Mouse (Mus musculus): ENCODE data around the gene Krt19.

Krt19 gene

DNA sequence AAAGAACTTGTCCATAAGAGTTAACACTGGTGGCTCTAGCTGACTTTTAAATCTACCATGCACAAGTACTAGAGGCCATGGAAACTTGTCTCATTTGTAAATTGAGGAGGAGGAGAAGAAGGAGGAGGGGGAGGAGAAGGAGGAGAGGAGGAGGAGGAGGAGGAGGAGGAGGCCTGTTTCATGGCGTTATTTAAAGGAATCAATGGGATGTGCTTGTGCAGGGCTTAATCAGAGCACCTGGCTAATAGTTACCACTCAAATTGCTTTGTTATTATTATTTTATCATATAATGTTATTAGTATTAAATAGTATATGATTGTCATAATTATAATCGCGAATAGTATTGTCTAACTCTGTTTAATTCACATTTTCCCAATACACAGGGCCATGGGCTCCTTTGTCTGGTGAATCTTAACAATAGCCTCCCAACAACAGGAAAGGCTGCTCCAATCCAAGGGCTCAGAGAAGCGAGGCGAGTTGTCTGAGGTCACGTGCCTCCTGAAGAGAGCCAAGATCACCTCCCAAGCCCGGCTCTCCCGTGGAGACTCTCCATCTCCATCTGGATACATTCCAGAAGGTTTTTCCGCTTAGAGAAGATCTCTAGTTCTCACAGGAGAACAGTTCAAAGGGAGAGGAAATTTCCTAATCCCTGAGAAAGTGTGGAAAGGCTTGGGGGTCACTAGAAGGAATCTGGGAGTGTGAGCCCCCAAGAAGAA is at the start of gene Krt19:
TSS of gene Krt19 (minus strand) at position 51 of the 716 bp plus-strand sequence.
- no peak for DNase-seq (ENCODE audit: low read depth, low spot score)

DNA sequence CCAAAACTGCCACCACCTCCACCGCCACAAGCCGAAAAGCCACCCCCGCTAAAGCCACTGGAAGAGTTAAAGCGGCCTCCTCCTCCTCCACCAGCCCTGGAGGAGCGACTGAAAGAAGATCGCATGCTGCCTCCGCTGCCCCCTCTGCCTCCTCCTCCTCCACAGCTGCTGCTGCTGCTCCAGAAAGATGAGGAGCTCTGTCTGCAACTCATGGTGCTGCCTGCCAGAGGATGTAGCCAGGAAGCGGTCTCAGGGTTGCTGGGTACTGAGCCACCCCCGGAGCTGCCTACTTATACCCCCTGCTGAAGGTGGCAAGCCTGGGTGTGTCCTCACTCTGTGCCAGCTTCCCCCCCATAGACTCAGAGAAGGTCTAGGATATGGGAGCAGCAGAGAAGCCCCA is 44.5 kb upstream of the Krt19 start, which contains the start of gene Krt9:
TSS of gene Krt9 (minus strand) at position 255 of the 400 bp plus-strand sequence.
- no peak for DNase-seq (ENCODE audit: low read depth, low spot score)

DNA sequence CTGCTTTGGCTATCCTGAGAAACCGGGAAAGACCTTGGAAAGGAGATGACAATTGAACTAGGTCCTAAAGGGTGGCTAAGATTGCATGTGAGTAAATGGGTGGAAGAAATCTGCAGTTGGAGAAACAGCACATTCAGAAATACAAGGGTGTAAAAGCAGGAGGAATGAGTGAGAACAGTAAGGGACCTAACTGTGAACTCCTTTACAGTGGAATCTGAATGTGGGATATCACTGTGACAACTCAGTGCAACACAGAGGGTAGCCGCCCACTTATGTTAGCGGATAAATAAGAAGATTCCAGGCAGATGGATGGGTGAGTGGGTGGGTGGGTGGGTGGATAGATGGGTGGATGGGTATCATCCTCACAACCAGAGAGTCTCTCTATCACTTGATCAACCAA is 43.4 kb upstream of the Krt19 start:
- DNase-seq (ENCODE audit: low read depth, low spot score) = no peak

DNA sequence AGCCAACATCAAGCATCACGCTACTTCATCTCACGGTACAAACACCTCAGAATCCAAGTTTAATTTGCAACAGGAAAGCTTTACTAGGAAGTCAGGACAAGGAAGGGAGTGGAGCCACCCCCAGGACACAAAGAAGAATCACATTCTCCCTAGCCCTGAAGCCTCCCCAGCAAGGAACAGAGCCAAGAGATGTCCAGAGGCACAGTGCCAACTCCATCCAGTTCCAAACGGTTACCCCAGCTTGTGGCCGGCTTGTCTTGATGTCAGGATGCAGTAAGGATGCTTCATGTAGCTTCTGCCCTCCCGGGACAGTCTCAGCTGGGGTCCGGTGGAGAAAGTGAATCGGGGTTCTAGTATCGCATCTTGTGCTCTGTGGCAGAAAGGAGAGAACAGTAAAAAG is 38.3 kb upstream of the Krt19 start:
- DNase-seq (ENCODE audit: low read depth, low spot score) = no peak

DNA sequence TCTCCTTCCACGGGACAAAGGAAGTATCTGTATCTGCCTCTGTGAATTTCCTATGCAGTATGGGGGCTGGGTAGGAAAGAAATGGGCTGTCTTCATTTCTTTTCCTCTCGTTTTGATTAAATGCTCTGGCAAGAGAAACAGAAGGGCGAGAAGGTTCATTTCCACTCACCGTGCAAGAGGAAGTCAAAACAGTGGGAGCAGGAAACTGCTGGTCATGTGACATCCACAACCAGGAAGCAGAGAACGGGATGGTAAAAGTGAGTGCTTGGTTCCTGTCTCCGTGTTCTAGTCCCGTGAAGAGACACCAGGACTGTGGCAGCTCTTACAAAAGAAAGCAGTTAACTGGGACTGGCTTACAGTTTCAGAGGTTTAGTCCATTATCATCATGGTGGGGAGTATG is 33.3 kb upstream of the Krt19 start:
- no peak for DNase-seq (ENCODE audit: low read depth, low spot score)

DNA sequence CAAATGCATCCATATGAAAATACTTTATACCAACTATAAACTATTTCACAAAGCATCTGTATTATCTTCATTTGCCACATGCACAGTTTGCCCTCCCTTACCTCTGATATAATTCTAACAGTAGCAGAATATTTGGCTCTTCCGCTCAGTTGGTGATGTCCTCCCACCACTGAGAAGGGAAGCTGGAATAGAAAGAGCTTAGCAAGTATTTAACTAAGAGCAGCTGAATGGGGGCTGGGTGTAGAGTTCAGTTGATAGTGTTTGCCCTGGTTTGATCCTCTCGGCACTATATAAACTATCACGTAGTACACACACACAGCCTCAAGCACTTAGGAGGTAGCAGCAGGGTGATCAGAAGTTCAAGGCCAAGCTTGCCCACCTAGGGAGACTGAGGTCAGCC is 30.8 kb upstream of the Krt19 start:
- no peak for DNase-seq (ENCODE audit: low read depth, low spot score)

DNA sequence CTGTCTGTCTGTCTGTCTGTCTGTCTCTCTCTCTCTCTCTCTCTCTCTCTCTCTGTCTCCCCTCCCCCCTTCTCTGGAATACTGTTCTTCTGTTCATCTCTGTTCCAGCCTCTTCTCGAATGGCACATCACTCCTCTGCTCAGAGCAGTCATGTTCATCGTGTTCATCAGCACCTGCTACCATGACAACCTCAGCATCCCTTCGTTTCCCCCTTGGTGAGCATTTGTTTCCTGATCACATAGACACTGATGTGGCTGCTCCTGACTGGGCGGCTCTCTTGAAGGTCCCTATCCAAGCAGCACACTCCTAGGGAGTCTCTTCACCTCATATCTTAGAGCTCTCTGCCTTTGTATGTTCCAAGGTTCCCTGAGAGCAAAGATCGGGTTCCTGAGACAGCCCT is 29.8 kb upstream of the Krt19 start:
- no peak for DNase-seq (ENCODE audit: low read depth, low spot score)

DNA sequence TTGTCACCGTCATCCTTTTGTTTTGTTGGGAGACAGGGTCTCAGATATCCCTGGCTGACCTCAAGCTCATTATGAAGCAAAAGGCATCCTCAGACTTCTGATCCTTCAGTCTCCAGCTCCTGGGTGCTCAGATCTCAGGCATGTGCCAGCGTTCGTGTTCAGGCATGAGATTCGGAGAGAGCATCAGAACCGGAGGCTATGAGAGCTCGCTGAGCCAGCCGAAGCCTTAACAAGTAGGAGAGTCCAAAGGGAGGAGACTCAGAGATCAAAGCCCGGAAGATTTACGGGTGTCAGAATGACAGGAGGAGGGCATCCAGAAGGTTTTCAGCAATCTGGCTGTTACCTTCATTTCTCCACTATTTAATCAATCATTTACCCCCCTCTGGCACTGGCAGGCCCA is 28.3 kb upstream of the Krt19 start:
- peak; percentile 41 for DNase-seq (ENCODE audit: low read depth, low spot score)

DNA sequence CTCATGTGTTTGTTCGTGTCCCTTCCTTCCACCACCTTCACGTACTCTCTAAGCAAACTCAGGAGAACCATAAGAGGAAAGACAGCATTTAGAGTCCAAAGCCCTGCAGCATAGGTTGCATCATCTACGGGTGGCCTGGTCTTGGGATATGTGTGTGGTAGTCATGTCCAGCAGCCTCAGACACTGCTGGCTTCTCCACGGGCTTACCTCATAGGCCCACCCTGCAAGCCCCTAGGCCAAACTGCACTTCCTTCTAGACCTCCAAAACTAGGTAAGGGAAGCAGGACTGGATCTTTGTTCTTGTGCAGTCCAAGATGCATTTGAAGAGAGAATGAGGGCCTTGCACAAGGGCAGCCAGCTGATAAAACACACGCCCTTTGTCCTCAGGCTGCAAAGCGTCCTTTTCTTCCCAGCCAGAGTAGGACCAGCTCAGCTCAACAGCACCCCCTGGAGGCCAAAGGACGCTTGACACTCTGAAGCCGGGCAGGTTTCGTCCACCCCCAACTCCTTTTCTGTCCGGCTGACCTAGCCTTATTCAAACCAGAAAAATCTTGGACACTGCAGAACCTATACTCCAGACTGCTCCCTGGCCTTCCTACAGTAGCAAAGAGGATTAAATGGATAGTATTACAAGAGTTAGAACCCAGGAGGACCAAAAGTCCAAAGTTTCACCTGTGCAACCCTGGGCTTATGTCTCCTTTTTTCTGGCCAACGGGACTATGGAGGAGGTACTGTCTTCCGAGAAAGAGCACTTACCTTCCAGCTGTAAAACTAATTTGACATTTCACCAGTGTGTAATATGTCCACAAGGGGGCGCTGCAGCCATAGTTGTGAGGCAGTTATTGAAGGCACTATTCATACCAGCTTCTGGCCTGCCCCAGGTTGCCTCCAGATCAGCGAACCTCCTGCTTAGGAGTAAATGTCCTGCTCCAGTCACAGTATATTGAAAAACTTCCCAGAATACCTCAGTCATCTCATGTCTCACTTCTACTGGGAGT is 20.6 kb upstream of the Krt19 start:
- peak; percentile 78 for DNase-seq (ENCODE audit: low read depth, low spot score)

DNA sequence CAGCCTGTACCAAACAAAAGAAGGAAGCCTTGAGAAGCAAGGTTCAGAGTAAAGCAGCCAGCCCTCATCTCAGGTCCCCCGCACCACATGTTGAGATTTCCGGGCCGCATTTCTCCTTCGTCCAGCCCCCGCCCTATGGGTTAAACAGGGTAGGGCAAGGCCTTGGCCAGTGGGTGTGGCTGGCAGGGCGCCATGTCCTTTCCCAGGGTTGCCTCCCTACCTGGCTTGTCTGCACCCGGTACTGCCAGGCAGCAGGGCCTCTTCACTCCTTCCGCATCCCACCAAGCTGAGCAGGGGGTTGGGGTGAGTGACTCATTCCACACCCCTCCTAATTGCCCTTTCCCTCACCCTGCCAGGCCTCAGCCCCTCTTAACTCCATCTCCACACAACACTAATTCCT is 19.6 kb upstream of the Krt19 start:
- DNase-seq (ENCODE audit: low read depth, low spot score) = no peak

DNA sequence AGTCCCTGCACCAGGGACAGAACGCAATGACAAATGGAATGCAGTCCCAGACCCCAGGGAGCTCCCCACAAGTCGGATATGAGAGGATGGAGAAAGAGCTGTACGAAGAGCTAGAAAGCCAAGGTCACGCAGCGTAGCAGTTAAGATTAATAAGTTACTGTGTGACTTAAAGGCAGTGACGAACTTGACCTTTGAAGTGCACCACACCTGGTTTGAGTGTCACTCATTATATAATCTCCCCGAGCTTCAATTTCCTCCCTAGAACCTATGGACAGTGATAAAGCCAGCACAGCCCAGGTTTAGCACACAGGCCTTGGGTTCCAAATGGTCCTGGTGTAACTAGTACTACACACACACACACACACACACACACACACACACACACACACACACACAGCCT is 15.9 kb upstream of the Krt19 start:
- no peak for DNase-seq (ENCODE audit: low read depth, low spot score)

DNA sequence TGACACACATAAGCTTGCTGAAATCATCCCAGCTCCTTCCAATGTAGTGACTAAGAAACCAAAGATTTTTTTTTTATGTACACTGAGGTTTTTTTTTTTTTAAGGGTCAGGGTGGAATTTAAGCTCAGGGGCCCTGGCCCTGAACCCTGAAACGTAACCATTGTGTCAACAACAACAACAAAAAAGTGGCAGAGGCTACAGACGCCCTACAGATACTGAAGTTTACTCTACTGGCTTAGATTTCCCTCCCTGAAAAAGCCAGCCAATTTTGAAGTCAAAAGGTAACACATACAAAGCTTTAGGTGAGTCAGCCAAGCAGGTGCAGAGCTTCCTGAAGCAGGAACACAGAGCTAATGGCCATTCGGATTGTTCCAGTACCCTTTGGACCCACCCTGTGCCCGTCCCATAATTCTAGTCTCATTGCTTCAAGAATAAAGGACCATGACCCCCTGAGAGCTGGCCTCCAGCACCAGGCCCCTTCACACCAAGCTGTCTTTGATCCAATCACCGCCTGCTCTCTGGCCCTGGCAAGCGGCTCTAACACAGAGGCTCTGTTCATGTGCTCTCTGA is 9.5 kb upstream of the Krt19 start:
- no peak for DNase-seq (ENCODE audit: low read depth, low spot score)

DNA sequence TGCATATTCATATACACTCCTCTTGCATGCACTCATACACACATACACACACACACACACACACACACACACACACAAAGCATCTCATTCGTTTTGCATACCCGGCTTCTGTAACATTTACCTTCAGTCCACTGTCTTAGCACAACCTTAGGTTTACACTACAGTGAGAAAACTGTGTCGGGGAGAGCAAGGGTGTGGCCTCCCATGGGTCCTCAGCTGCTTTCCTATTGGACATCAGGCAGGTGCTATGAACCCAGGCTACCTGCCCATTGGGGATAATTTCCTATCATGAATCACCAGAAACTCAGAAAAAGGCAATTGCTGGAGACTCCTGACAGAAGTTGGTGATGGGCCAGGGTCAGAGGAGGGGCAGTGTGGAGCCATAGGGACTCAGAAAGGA is 8.9 kb upstream of the Krt19 start:
- DNase-seq (ENCODE audit: low read depth, low spot score) = no peak

DNA sequence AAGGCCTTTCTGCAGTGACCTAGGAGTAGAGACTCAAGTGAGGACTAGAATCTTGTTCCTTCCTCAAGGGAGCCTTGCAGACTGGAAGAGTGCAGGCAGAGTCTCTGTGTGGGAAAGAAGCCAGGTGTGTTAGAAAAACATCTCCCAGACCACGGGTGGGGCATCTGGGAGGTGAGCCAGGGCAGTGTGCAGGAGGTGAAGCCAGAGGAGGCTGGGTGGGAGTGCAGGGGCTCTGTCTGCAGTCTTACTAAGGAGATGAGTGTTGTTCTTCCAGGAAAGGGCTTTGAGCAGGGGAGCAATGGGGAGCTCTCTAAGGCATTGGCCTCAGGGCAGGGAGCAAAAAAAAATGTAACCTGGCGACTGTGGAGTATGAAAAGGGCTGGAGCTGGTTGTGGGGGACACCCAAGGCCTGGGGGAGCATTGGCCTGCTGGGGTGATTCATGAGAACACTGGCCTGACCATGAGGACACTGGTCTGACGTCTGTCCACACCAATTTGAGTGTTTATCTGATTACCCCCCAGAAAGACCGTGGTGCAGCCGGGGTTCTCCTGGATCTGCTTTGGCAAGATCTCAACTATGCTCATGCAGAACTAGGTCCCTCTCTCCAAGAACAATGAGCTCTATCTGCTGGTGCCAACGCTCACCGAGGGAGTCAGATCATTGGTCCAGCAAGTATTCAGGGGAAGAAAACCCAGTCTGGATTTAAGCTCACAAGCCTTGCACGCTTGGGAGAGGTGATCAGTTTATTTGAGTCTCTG is 7.2 kb upstream of the Krt19 start:
- no peak for DNase-seq (ENCODE audit: low read depth, low spot score)

DNA sequence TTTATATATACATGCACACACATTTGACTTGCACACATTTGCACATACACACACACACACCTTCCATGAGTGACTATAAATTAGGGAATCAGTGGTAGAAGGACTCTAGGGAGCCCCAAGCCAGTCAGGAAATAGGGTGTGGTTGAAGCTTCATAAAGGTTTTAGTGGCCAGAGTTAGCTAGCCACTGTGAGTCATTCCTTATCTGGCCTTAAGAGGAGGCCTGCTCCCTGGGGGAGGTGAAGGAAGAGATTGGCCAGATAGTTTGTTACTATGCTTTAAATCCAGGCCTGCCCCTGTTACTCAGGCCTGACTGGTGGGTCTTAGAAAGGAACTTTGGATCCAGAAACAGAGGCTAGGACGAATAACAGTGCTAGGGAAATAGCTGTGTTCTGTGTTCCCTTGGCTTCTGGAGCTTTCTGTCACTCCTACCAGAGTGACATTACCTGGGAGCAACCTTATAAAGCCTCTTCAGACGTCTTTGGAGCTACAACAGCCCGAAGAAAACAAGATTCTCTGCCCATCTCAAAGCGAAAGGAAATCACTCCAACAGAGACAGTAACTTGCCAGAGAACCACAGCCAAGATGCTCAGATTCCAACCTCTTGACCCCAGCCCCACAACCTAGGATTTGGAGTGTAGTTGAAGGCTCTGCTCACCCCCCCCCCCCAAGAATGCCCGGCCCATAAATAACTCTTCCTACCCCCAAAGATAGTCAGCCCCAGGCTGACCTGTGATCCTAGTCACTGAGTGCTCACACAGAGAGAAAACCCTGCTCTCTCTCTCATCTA is 705 bp downstream of the Krt19 start:
- no peak for DNase-seq (ENCODE audit: low read depth, low spot score)

DNA sequence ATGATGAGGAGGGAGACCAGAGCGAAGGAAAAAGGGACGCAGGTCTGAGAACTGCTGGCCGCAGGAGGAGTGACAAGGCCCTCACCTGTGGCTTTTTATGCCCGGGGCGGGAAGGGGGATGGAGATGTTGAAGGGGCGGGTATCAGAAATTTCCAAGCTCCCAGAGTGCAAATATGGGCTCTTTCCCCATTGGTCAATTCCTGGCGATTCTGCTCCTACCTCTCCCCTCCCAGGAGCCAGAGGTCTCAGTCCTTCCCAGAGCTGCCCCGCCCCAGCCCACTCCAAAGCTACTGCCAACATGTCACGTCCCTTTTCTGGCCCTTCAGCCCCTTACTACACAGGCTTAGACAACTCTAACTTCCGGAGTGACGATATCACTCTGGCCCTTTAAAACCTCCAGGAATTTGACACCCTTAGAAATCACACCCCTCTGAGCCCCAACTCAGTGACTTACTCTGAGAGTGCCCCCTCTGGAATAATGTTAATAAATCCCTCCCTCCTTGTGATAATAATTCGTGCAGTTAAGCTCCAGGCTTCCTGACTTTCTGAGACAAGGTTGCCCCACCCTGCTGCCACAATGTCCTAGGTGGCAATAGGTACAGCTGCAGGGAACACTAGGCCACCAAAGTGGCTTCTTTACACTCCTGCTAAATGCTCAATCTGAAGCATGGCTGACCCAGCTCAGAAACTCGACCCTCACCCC is 2.5 kb downstream of the Krt19 start:
- no peak for DNase-seq (ENCODE audit: low read depth, low spot score)

DNA sequence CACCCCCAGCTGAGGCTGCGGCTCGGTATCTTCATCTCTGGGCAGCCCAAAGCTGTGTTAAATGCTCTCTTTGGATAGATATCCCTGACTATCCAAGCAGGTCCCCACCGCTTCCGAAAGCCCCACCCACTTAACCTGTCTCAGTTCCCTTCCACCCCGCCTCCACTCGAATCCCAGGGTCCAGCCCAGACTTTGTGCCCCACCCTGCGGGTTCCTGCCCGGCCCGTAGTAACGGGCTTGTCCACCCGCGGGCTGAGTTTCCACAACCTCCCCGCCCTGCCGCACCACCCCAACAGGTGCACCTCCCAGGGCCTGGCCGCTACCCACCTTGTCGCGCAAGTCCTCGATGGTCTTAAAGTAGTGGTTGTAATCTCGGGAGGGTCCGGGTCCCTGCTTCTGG is 3.4 kb downstream of the Krt19 start:
- no peak for DNase-seq (ENCODE audit: low read depth, low spot score)

DNA sequence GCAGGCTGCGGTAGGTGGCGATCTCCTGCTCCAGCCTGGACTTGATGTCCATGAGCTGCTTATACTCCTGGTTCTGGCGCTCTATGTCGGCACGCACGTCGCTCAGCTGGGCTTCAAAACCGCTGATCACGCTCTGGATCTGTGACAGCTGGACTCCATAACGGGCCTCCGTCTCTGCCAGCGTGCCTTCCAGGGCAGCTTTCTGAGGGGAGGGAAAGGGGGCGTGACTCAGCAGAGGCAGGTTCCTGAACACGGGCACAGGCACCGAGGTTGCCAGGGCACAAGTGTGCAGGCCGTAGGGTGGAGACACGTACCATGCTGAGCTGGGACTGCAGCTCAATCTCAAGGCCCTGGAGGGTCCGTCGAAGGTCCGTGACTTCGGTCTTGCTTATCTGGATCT is 7.5 kb downstream of the Krt19 start:
- no peak for DNase-seq (ENCODE audit: low read depth, low spot score)

DNA sequence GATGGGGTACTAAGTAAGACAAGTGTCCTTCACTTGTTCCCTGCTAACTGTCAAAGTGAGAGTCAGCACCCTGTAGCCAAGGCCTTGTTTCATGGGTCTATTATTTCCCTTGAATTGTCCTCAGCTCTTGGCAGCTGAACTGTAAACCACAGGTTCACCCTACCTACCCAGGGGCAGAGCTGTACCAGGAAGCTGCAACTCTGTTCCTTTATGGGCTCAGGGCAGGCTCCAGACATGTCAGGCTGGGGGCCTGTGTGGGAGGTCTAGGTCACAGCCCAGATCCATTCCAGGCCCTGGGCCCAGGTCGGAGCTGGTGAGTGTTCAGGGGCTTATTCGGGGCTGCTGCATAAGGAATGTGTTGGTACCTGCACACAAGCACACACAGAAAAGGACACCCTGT is 9.1 kb downstream of the Krt19 start:
- DNase-seq (ENCODE audit: low read depth, low spot score) = no peak

DNA sequence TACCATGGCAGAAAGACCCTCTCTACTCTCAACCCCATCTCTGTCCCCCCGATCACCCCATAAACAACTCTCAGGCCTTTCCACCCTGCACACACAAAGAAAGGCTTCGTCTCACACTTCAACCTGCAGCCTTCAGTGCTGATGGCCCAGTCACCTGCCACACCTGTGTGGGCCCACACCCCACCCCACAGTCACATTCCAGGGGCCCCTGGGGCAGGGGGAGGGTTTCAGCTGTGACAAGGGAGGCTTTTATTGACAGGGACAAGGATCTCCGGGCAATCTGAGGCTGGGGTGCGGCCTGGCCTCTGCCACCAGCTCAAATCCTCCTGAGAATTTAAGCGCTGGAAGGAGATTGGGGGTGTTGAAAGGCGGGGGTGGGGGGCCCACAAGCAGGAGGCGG is 9.7 kb downstream of the Krt19 start:
- no peak for DNase-seq (ENCODE audit: low read depth, low spot score)

Measured in forelimb bud, embryonic 11.5 days (tissue).